Mouse (Mus musculus) small intestine, adult 2 months (tissue): ENCODE measurements at regions not wholly inside any gene's neighbourhood (a gene's known extent, or its start where the extent isn't known, plus 50 kb on each side); places are given as distances from the start of the nearest gene placed in this dataset.

ENCODE experiments used
- H3K27ac ChIP-seq: fragments of 200-500 bp; 2 replicates; pipeline ENCODE4 v1.5.1; 2012; ENCODE audit warnings: low read depth, low read length, control low read depth, inconsistent platforms; ENCODE audit not compliant: insufficient read depth
- H3K27me3 ChIP-seq: fragments of 200-500 bp; 2 replicates; pipeline ENCODE4 v1.6.1; 2012; ENCODE audit warnings: mild to moderate bottlenecking, moderate library complexity, low read length, inconsistent platforms; ENCODE audit not compliant: control insufficient read depth, insufficient read depth
- H3K36me3 ChIP-seq: fragments of 200-500 bp; 2 replicates; pipeline ENCODE4 v1.6.1; 2012; ENCODE audit warnings: mild to moderate bottlenecking, low read length, control low read depth, inconsistent platforms; ENCODE audit not compliant: control insufficient read depth, insufficient read depth
- H3K4me1 ChIP-seq: fragments of 200-500 bp; 2 replicates; pipeline ENCODE4 v1.6.1; 2012; ENCODE audit warnings: low read length, inconsistent platforms, mixed read lengths; ENCODE audit not compliant: control insufficient read depth, insufficient read depth, insufficient read length
- H3K4me3 ChIP-seq: fragments of 200-500 bp; 2 replicates; pipeline ENCODE4 v1.5.1; 2012; ENCODE audit warnings: low read depth, mild to moderate bottlenecking, control low read depth, inconsistent platforms, low read length, moderate library complexity
- CTCF ChIP-seq: fragments of 200-500 bp; IDR thresholded peaks from 2 replicates; pipeline ENCODE4 v1.5.1; 2012; ENCODE audit warnings: low read depth, mild to moderate bottlenecking, control low read depth, inconsistent platforms, low read length, moderate library complexity, mixed read lengths; ENCODE audit not compliant: insufficient replicate concordance, insufficient read length; ENCODE audit errors: extremely low read depth
- POLR2A ChIP-seq: fragments of 200-500 bp; IDR thresholded peaks from 2 replicates; pipeline ENCODE4 v1.6.1; 2012; ENCODE audit warnings: low read depth, mild to moderate bottlenecking, control low read depth, inconsistent platforms, low read length, moderate library complexity
- WGBS: fragments of 180-500 bp; shearing (Covaris S2); methylation state at CpG from one replicate; pipeline ENCODE4 v1.1.7; 2018; 5-methylcytosine and 5-hydroxymethylcytosine counted together

DNA sequence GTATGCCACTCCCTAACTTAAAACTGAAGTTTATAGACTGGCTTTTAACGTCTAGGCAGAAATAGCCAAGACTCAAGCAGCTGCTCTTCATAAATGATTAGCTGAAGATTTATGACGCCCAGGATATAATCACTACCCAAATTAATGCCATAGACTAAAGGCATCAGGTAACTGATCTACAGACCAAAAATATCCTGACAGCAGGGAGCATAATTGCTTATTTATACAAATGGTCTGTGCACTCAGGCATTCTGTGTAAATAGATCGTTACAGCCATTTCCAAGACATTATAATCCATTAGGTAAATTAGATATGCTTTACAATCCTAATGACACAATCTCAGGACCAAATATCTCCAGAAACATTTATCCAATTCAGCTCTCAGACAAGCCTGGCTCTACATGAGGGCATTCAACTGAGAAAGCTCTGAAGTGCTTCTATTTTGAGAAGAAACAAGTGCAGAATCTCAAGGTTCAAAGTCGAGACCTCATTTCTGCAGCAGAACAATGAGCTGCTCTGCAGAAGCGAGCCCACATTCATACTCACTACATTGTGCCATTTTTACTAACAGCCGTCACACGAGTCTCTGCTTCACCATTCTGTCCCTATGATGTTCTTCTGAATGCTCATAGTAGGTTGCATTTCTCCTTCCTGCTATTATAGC lies 111.9 kb upstream of the Actbl2 start:
- TF ChIP-seq POLR2A = no peak
- TF ChIP-seq CTCF = no peak
- no peak overlapping the region for H3K27ac ChIP-seq
- H3K4me1 ChIP-seq = peaks cover 2% of the 10 kb centered on the region; the same call in 1 of the 2 replicates
- 37% methylated on average over 7 of the region's 7 CpGs for WGBS
- no peaks in the 10 kb centered on the region for H3K27me3 ChIP-seq
- no peaks in the 10 kb centered on the region for H3K36me3 ChIP-seq
- no peak overlapping the region for H3K4me3 ChIP-seq

- no peaks in the 10 kb centered on the region for H3K27me3 ChIP-seq
- H3K36me3 ChIP-seq = no peaks in the 10 kb centered on the region
- peaks cover 2% of the 10 kb centered on the region; the same call in 1 of the 2 replicates for H3K4me1 ChIP-seq
- WGBS = 30% methylated on average over 3 of the region's 3 CpGs
- H3K27ac ChIP-seq = no peak overlapping the region
- no peak for TF ChIP-seq CTCF
- TF ChIP-seq POLR2A = no peak
- H3K4me3 ChIP-seq = no peak overlapping the region
These were observed 110.1 kb upstream of the Actbl2 start for GRCm38 (mm10) chr13:111144721-111145120.

- WGBS = 76% methylated on average over 14 of the region's 14 CpGs
These were observed 96.7 kb upstream of the Actbl2 start for GRCm38 (mm10) chr13:111157921-111158638.

GRCm38 (mm10) chr13:111159498-111159897 lies 95.3 kb upstream of the Actbl2 start:
- H3K27ac ChIP-seq = no peak overlapping the region
- H3K4me3 ChIP-seq = no peak overlapping the region
- H3K36me3 ChIP-seq = no peaks in the 10 kb centered on the region
- H3K4me1 ChIP-seq = peaks cover 10% of the 10 kb centered on the region; the same call in 1 of the 2 replicates
- no peaks in the 10 kb centered on the region for H3K27me3 ChIP-seq
- TF ChIP-seq POLR2A (no peak), CTCF (no peak)

More at GRCm38 (mm10) chr13:111157921-111158638, 96.7 kb upstream of the Actbl2 start:
- no peak overlapping the region for H3K4me3 ChIP-seq
- no peaks in the 10 kb centered on the region for H3K36me3 ChIP-seq
- H3K27me3 ChIP-seq = no peaks in the 10 kb centered on the region
- no peak overlapping the region for H3K27ac ChIP-seq
- peaks cover 10% of the 10 kb centered on the region; the same call in 1 of the 2 replicates for H3K4me1 ChIP-seq
- TF ChIP-seq POLR2A (no peak), CTCF (no peak)

GRCm38 (mm10) chr13:111165538-111165937 lies 89.3 kb upstream of the Actbl2 start:
- H3K27ac ChIP-seq = no peak overlapping the region
- H3K27me3 ChIP-seq = no peaks in the 10 kb centered on the region
- TF ChIP-seq CTCF = no peak
- no peak for TF ChIP-seq POLR2A
- no peaks in the 10 kb centered on the region for H3K36me3 ChIP-seq
- 25% methylated on average over 2 of the region's 2 CpGs for WGBS
- no peak overlapping the region for H3K4me3 ChIP-seq
- peaks cover 6% of the 10 kb centered on the region for H3K4me1 ChIP-seq

DNA sequence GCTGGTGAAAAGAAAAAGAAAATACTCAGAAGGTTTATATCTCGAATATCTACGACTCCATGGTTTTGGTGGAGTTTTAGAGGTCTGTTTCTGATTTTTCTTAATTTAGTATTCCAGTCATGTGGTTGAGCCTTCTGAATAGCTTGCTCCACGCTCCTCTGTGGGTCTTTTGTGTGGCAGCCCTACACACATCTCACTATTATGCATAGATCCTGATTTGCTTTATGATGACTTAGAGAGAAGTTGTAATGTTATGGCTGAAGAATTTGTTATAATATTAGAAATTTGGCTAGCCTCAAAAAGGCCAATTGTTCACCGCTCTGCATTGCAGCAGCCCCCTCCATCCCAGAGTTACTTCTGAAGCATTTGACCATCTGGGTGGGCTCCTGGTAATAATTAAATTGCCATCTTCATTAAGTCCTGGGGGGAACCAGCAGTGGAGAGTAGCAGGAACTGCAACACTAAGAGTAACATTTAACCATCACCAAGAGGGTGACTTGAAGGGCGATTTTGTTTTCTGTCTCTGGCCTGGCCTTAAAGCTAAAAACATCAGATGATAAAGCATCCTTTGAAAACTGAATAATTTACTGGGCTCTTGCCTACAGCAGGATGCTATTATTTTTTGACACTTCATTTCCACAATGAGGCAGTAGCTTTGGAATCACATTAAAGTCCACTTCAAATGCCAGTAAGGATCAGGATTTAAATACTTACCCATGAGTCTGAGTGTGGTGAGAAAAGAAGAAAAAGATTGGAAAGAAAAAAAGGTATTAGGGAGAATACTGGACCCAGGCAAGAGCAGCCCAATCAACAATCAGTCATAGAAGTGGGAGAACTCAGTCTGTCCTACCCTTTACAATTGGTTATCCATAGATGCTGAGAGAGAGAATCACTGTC lies 84.3 kb upstream of the Actbl2 start:
- Histone ChIP-seq H3K4me3 (no peak overlapping the region), H3K36me3 (no peaks in the 10 kb centered on the region), H3K27me3 (no peaks in the 10 kb centered on the region), H3K27ac (no peak overlapping the region), H3K4me1 (no peaks in the 10 kb centered on the region; the same call in 1 of the 2 replicates)
- 95% methylated on average over 5 of the region's 5 CpGs for WGBS
- TF ChIP-seq CTCF (no peak), POLR2A (no peak)

- Histone ChIP-seq H3K27me3 (no peaks in the 10 kb centered on the region), H3K4me1 (no peaks in the 10 kb centered on the region), H3K4me3 (no peak overlapping the region), H3K27ac (no peak overlapping the region), H3K36me3 (no peaks in the 10 kb centered on the region)
- TF ChIP-seq CTCF = no peak
- no peak for TF ChIP-seq POLR2A
- 86% methylated on average over 6 of the region's 6 CpGs for WGBS
These were observed 75.6 kb upstream of the Actbl2 start for GRCm38 (mm10) chr13:111179186-111179585.
